Mouse (Mus musculus) adrenal gland (tissue): Measurements from ENCODE around the gene Krt13.

Experiments used
- intact Hi-C: fragments of 180-260 bp; cut with DNase I; formaldehyde crosslinking; loops from one replicate; pipeline ENCODE4 v1.15.1; 2025

The Krt13 gene

GRCm38 (mm10) chr11:100113742-100114029 lies 7.7 kb downstream of the Krt13 start:
- intact Hi-C loops, result no loop called here

- intact Hi-C loops, result no loop called here
Observed at GRCm38 (mm10) chr11:100112935-100113741, 8.2 kb downstream of the Krt13 start.

GRCm38 (mm10) chr11:100105576-100106122 lies 15.7 kb downstream of the Krt13 start, which contains the start of gene Krt36:
Krt36 (minus strand) TSS chr11:100105626.
- intact Hi-C loops, result no loop called here

GRCm38 (mm10) chr11:100102693-100103429 lies 18.5 kb downstream of the Krt13 start:
- intact Hi-C loops, result no loop called here

GRCm38 (mm10) chr11:100100391-100100790 lies 21.0 kb downstream of the Krt13 start:
- intact Hi-C loops, result no loop called here

GRCm38 (mm10) chr11:100097819-100098218 lies 23.5 kb downstream of the Krt13 start:
- intact Hi-C loops, result no loop called here

GRCm38 (mm10) chr11:100096141-100096540 lies 25.2 kb downstream of the Krt13 start, which contains the start of gene Krt35:
Krt35 (minus strand) TSS chr11:100096241.
- intact Hi-C loops, result no loop called here

- intact Hi-C loops, result no loop called here
Observed at GRCm38 (mm10) chr11:100088378-100089025, 32.9 kb downstream of the Krt13 start.

GRCm38 (mm10) chr11:100087861-100088260 lies 33.5 kb downstream of the Krt13 start, which contains the start of gene Krt32:
Krt32 (minus strand) TSS chr11:100088226.
- intact Hi-C loops, result no loop called here

GRCm38 (mm10) chr11:100073873-100074272 lies 47.5 kb downstream of the Krt13 start:
- intact Hi-C loops, result no loop called here
